Mouse (Mus musculus) activated CD4-positive, CD25-positive, alpha-beta regulatory T cell, adult 4 months (primary cell): ENCODE results near the gene Gm4131. TPM values are rescaled to one million over a fixed set of nuclear protein-coding genes. Genes with fewer than 3 reads are reported as not detected.

Experiments
- ATAC-seq: one replicate; pipeline ENCODE4 v1.8.0; 2017
- polyA plus RNA-seq, 2 experiments: library from polyadenylated mRNA; unstranded; fragments of 100-300 nt; shearing (Covaris generic); gene quantifications; one replicate each; pipeline ENCODE4 v1.2.1; 2017

The Gm4131 gene
- polyA plus RNA-seq, 2 experiments from 2014 or later: not detected

DNA sequence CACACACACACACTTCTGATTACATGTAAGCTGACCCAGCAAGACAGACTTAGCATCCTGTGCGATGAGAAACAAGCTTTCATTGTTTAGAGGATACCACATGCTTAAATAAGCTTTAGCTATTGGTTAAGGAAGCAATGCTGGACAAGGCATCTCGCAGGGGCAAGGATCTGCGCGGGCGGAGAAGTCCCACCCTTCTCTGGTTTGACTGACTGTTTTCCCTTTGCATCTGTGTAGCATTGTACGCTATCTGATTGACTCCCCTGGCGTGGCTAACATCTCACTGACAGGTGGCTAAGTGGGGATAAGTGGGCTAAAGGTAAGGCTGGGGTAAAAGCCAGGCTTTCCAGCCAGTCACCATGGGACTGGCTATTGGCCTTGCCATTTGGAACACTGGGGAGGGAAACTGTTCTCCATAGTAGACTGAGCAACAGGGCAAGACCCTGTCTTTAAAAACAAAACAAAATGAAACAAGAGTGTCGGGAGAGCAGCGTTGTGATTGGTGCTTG is 110.4 kb downstream of the Gm4131 start, which contains the start of gene Gucy1b2:
TSS of gene Gucy1b2 (minus strand) at position 51 of the 509 bp plus-strand sequence.
- no peak for ATAC-seq

DNA sequence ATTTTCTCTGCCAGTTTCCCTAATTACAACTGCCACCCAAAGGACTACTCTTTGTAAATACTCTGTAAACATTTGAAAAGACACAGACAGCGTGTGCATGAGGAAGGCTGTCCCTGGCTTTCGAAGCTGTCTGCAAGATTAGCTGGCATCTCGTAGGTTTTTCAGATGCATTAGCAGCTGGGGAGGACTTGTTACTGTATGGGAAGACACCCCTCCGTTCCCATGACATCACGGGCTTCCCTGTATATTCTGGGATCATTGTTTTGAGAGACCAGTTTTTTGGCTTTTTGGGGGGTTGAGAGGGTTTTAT is 111.2 kb downstream of the Gm4131 start:
- ATAC-seq: no peak

DNA sequence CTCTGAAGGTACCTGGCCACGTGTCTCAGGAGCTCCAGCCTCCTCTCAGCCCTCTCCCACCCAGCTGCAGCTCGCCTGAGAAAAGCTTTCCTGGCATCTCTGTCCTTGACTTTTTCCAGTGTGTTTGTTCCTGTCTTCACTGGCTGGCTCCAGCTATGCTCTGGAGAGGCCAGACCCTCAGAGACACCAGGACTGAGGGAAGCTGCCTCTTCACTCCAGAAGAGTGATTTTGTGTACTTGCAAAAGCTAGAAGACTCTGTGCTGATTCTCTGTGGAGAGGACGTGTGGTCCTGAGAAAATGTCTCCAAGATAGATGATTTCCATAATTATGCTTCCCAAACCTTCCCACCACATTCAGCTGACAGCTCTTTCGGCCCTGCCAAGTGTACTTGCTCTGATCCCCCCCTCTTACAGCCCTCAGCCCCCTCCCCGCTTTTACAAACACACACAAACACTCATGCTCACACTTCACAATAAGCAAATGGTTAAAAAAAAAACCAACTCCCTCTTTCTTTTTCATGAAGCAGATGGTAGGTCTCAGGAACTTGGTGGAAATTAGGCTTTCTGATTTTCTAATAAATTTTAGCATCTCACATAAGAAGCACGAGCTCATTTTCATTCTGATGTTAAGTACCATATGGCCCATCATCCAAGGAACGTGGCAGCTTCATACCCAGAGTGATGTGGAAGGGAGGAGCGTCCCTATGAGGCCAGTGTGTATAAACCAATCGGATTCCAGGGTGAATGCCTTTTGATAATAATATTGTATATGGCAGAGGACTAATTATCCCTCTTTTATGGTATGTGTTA is 111.8 kb downstream of the Gm4131 start:
- ATAC-seq: no peak

- no peak for ATAC-seq
Measured at GRCm38 (mm10) chr14:62454136-62454535, 112.6 kb downstream of the Gm4131 start.

- no peak for ATAC-seq
Measured at GRCm38 (mm10) chr14:62453276-62453675, 113.4 kb downstream of the Gm4131 start.

DNA sequence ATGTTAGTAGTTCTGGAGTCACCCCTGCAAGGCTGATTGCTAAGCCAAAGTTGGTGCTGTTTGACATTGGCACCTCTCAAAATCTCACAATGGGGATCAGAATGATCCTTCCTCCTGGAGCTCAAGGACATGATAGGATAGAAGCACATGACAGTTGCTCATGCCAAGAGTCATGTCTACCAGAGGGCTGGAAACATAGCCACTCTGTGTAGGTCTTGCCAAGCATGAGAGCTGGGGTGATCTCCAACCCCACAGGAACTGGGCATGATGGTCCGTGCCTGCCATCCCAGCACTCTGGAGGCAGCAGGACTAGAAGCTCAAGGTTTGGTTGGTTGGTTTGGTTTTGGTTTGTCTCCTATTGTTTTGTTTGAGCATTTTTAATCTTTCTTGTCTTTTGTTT is 116.0 kb downstream of the Gm4131 start:
- ATAC-seq: no peak

DNA sequence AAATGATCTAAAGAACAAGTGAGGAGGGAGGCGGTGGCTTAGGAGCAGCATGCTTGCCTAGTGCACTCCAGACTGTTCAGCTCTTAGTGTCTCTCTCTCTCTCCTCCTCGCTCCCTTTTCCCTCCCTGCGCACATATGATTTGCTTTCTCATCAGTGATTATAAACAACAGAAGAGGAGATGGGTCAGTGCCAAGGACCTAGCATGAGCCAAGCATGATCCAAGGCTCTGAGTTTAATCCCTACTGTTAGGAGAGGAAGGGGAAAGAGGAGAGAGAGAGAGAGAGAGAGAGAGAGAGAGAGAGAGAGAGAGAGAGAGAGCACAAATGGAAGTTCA is 119.5 kb downstream of the Gm4131 start:
- ATAC-seq: no peak

- no peak for ATAC-seq
Measured at GRCm38 (mm10) chr14:62446385-62447213, 120.1 kb downstream of the Gm4131 start.

DNA sequence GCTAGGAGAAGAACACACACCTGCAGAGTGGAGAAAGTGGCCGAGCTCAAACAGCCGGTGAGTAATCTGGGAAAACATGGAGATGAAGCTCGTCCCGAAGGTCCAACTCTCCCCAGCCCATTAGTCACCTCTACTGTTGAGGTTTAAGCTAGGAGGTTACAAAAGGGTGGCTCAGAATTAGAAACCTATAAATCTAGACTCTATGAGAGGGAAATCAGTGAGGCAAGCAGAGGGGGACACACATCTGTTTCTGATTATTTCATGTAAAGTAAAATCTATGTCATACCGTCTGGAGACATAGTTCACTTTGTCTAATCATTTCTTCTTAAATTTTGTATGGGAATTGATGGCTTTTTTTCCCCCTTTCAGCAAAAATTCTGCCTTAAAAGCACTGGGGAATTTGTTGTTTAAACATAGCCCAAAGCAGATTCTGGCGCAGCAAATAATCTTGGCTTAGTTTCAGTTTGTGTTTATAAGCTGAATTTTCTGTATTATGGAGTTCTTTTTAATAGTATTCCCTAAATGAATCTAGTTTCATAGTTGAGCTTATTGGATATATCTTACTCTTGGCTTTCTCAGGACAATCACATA is 122.8 kb downstream of the Gm4131 start:
- no peak for ATAC-seq

DNA sequence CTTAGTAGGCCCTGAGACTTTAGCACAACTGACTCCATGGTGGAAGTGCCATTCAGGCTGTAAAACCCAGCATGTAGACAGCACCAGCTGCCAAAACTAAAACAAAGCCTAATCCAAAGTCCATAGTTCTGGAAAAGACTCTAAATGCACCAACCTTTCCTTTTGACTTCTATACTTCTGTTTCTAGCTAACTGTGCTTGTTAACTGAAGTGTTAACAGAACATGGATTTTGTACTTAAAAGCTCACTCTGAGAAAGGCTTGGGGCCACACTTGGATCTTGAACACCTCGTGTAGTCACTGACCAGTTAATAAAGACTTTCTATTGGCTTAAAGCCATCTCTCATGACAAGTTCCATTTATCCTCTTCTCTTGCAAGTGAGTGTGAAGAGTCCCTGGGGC is 123.8 kb downstream of the Gm4131 start:
- no peak for ATAC-seq

DNA sequence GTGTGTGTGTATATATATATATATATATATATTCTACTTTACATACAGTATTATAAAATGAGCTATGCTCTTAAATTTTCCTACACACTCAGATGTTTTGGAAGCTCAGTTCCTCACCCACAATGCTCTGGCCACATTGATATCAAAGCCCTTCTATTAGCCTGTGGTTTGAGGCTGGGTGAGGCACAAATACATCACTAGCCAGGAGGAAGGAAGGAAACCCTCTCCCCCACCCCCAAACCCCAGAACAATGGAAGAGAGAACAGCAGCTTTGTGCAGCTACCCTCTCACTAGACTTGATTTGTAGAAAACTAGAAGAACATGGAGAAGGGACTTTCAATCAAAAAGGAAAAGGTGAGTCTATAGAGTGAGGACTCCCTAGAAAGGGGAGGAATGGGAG is 126.7 kb downstream of the Gm4131 start:
- ATAC-seq: no peak

GRCm38 (mm10) chr14:62438236-62438635 is 128.5 kb downstream of the Gm4131 start:
- no peak for ATAC-seq

DNA sequence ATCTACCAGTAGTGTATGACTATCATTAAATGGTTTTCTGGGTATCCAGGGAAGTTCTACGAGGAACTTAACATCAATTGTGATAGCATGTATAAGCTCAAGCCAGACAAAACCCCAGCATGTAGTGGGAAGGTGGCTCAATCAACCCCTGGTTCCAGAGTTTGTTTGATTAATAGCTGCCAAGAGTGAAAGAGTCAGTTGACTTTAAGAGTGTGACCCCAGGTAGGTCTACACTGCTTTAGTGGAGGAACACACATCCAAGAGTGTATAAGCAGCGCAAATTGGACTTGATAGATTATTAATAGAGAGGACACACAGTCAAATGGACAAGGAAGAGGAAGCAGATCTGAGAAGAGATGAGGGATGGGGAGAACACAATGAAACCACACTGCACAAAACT is 128.9 kb downstream of the Gm4131 start:
- no peak for ATAC-seq

GRCm38 (mm10) chr14:62425277-62425691 is 141.4 kb downstream of the Gm4131 start:
- no peak for ATAC-seq

DNA sequence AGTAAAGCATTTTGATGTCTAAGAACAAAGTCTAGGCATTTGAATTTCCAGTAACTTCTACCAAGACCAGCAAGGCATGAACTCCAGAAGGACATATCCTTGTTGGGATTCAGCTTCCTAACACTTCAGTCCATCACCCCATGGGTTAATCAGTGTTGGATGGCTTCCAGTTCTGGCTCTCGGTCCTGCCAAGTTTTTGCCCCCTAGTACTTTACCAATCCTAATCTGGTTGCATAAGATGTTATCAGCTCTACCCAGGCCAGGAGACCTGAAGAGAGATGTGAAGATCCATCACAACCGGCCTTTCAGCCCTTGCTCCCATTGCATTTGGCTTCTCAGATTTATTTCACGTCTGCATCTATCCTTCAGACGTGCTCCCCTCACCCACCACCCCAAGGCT is 144.5 kb downstream of the Gm4131 start:
- no peak for ATAC-seq

- no peak for ATAC-seq
Measured at GRCm38 (mm10) chr14:62417501-62417900, 149.2 kb downstream of the Gm4131 start.

GRCm38 (mm10) chr14:62416742-62417134 is 150.0 kb downstream of the Gm4131 start:
- no peak for ATAC-seq

DNA sequence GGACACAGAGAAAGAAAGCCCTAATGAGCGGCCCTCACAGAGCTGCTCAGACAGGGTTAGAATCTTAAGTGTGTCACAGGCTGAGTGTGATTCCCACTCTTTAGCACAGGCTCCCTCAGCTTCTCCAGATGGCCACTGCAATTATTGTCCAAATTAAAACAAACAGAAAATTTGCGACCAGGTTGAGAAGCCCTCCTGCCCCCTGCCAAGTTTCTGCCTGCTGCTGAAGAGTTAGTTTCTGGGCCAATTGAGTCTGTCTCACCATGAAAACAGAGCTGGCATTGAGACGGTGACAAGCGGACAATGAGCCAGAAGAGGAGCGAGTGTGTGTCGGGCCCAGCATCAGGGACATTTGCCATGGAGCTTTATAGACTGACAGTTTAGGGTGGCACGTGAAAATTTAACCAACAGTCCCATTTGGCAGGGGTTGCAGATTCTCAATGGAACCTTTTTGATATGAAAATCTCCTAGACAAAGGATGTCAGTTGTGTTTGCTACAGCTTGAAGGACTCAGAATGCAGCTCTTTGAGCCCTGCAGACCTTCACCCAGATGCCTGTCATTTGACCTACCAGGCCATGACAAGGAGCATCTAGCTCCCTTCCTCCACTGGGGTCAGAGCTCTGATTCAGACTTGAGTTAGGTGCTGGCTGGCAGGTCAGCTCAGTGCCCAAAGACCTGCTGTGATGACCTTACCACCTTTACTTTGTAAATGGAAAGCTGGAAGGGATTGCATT is 150.5 kb downstream of the Gm4131 start:
- ATAC-seq: no peak
